Mouse (Mus musculus) left cerebral cortex, adult 18-20 months (tissue): ENCODE measurements around the gene Cbfb. TPM values are rescaled to one million over a fixed set of nuclear protein-coding genes. Genes with fewer than 3 reads are reported as not detected.

Experiments
- total RNA-seq, 2 experiments: library from RNA; stranded (reverse); gene quantifications; 2 replicates each; pipeline ENCODE4 v1.2.3; 2021

The Cbfb gene
- total RNA-seq, 2 experiments from 2014 or later = 19.4 to 24.7 TPM

Other genes with a start within 250 kb of the Cbfb start
- gene Ces2e, start 244.4 kb upstream of the Cbfb start, total RNA-seq = not detected
- not detected for gene Ces2f, start 223.3 kb upstream of the Cbfb start, total RNA-seq
- under 1 TPM; 0.21 to 0.45 TPM for gene Ces2g, start 209.0 kb upstream of the Cbfb start, total RNA-seq
- gene Ces2h, start 169.8 kb upstream of the Cbfb start, total RNA-seq = not detected
- gene Ces3a, start 122.1 kb upstream of the Cbfb start, total RNA-seq = not detected
- gene Ces3b, start 86.9 kb upstream of the Cbfb start, total RNA-seq = not detected
- gene Ces4a, start 38.9 kb upstream of the Cbfb start, total RNA-seq = not detected
- 10 to 100 TPM; 37.0 to 40.0 TPM for gene D230025D16Rik, start 54.5 kb downstream of the Cbfb start, total RNA-seq
- gene B3gnt9, start 84.5 kb downstream of the Cbfb start, total RNA-seq = 1 to 10 TPM; 3.0 to 3.5 TPM
- gene Tradd, start 93.9 kb downstream of the Cbfb start, total RNA-seq = 1 to 10 TPM; 7.6 to 8.9 TPM
- 1 to 10 TPM; 1.1 to 1.6 TPM for gene Fbxl8, start 94.0 kb downstream of the Cbfb start, total RNA-seq
- 10 to 100 TPM; 25.6 to 26.5 TPM for gene Hsf4, start 99.1 kb downstream of the Cbfb start, total RNA-seq
- 10 to 100 TPM in 1 of 2 experiments, 1 to 10 TPM in 1; 9.4 to 10.8 TPM for gene Nol3, start 105.5 kb downstream of the Cbfb start, total RNA-seq
- gene 4931428F04Rik, start 119.2 kb downstream of the Cbfb start, total RNA-seq = 10 to 100 TPM; 22.3 to 27.9 TPM
- 1 to 10 TPM; 1.6 TPM for gene Exoc3l, start 125.4 kb downstream of the Cbfb start, total RNA-seq
- 10 to 100 TPM; 37.6 to 39.1 TPM for gene E2f4, start 127.0 kb downstream of the Cbfb start, total RNA-seq
- gene Elmo3, start 134.9 kb downstream of the Cbfb start, total RNA-seq = 1 to 10 TPM; 1.4 to 1.8 TPM
- gene Lrrc29, start 155.6 kb downstream of the Cbfb start, total RNA-seq = 1 to 10 TPM; 4.5 to 4.8 TPM
- 10 to 100 TPM; 37.1 to 37.4 TPM for gene Tmem208, start 155.7 kb downstream of the Cbfb start, total RNA-seq
- gene Fhod1, start 177.3 kb downstream of the Cbfb start, total RNA-seq = 1 to 10 TPM; 3.1 to 3.3 TPM
- gene Slc9a5, start 178.2 kb downstream of the Cbfb start, total RNA-seq = 10 to 100 TPM; 31.1 to 35.6 TPM
- 1 to 10 TPM; 2.1 to 2.2 TPM for gene Plekhg4, start 202.6 kb downstream of the Cbfb start, total RNA-seq
- not detected for gene Kctd19, start 242.8 kb downstream of the Cbfb start, total RNA-seq
- under 1 TPM; 0.19 to 0.42 TPM for gene Lrrc36, start 242.9 kb downstream of the Cbfb start, total RNA-seq